Comparison of ENCODE assay signal across 23 mouse cellular contexts in the genomic region with DNA sequence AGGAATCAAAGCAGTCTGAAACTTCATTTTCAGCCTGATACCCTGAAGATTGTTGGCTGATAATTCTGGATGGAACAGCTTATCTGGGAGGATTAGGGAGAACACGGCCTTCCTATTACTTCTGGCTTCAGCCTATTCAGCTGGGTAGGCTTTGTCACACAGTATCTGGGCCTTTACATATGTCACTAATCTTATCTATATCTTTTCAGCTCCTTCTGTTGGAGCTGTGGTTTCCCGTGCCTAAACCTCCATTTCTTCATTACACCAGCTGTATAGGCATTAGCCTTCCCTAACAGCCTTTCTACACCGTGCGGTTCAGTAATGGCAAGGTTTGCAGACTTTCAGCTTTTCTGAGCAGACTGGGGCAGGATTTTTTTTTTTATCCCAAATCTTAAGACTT.
DNase-seq lines count a peak whose midpoint lies in the region; ATAC-seq lines count a peak whose summit lies in the region.
"Had no signal": no experiment of that assay in that cellular context is flagged by ENCODE, and none has a peak within 500 bp of the region (broad histone marks: within the 10 kb centered on the region; RNA-seq: fewer than 3 reads in every experiment).

No protein-coding gene starts in this region.

- DNase-seq in liver, embryonic 13.5 days = no peak
- DNase-seq in liver (no peak), 416B (ENCODE audit: low read depth) (peak; percentile 94)
- no peak for DNase-seq in ovary, postnatal 36 days (ENCODE audit: low spot score)
- DNase-seq: adrenal gland, postnatal 36 days; cerebellum, adult 11 months; cerebellum, adult 9-11 months; gastrocnemius, postnatal 10 days; heart, adult 11 months; kidney, adult 11 months; lung, postnatal 4 days; right cerebral cortex, adult 18-20 months; right cerebral cortex, postnatal 4 days; thymus, postnatal 36 days had no signal

- H3K27me3 ChIP-seq in liver, embryonic 13.5 days = no peaks in the 10 kb centered on the region
- H3K27me3 ChIP-seq in intestine, embryonic 16.5 days (replicated peaks; ENCODE audit: control insufficient read depth, insufficient read depth, low read length) = no peaks in the 10 kb centered on the region
- H3K27me3 ChIP-seq: liver, embryonic 15.5 days had no signal

- no peaks in the 10 kb centered on the region for H3K9me3 ChIP-seq in liver, embryonic 13.5 days (replicated peaks)
- H3K9me3 ChIP-seq in intestine, embryonic 16.5 days (ENCODE audit: control insufficient read depth, low read length) = no peaks in the 10 kb centered on the region
- H3K9me3 ChIP-seq: forebrain, embryonic 10.5 days; liver, embryonic 15.5 days had no signal

- H3K4me2 ChIP-seq in liver, embryonic 13.5 days = no peak overlapping the region
- no peak overlapping the region for H3K4me2 ChIP-seq in intestine, embryonic 16.5 days (ENCODE audit: low read depth, low read length)
- H3K4me2 ChIP-seq: heart, embryonic 11.5 days; liver, embryonic 15.5 days had no signal

- no peak overlapping the region for H3K4me3 ChIP-seq in liver, embryonic 13.5 days (replicated peaks)
- no peak overlapping the region for H3K4me3 ChIP-seq in intestine, embryonic 16.5 days (ENCODE audit: low read length)
- H3K4me3 ChIP-seq: forebrain, embryonic 10.5 days; liver, embryonic 15.5 days had no signal

- H3K36me3 ChIP-seq in liver, embryonic 13.5 days = no peaks in the 10 kb centered on the region
- no peaks in the 10 kb centered on the region for H3K36me3 ChIP-seq in intestine, embryonic 16.5 days (ENCODE audit: control insufficient read depth, insufficient read depth, low read length)
- H3K36me3 ChIP-seq: forebrain, embryonic 10.5 days; liver, embryonic 15.5 days had no signal

- H3K9ac ChIP-seq in liver, embryonic 13.5 days = no peak overlapping the region
- no peak overlapping the region for H3K9ac ChIP-seq in intestine, embryonic 16.5 days (ENCODE audit: low read depth, low read length)
- H3K9ac ChIP-seq: liver, embryonic 15.5 days had no signal

- peaks cover 11% of the 10 kb centered on the region for H3K4me1 ChIP-seq in liver, embryonic 13.5 days (replicated peaks)
- H3K4me1 ChIP-seq in intestine, embryonic 16.5 days (ENCODE audit: control insufficient read depth, insufficient read depth, low read length) = no peaks in the 10 kb centered on the region
- H3K4me1 ChIP-seq: liver, embryonic 15.5 days had no signal

- ATAC-seq in liver, embryonic 13.5 days (ENCODE audit: low read depth) = peak; percentile 64
- peak; percentile 71 for ATAC-seq in granulocyte monocyte progenitor cell, adult 5-6 weeks (replicated peaks; ENCODE audit: poor library complexity, severe bottlenecking)
- ATAC-seq in megakaryocyte-erythroid progenitor cell, adult 5-6 weeks (replicated peaks; ENCODE audit: low FRiP score, low TSS enrichment, poor library complexity, severe bottlenecking) = peak; percentile 83
- no peak for ATAC-seq in intestine, embryonic 16.5 days
- ATAC-seq: CD4-positive, CD25-positive, alpha-beta regulatory T cell, adult 4 months; forebrain, embryonic 16.5 days; Patski had no signal

- 11% methylated on average over 4 of the region's 4 CpGs for WGBS in liver, embryonic 13.5 days (ENCODE audit: insufficient replicate concordance)
- 78% methylated on average over 4 of the region's 4 CpGs for whole genome bisulfite sequencing in intestine, embryonic 16.5 days

- no peak overlapping the region for H3K27ac ChIP-seq in liver, embryonic 13.5 days
- H3K27ac ChIP-seq in intestine, embryonic 16.5 days (ENCODE audit: low read length) = no peak overlapping the region
- H3K27ac ChIP-seq: forebrain, embryonic 10.5 days; liver, embryonic 15.5 days had no signal
